Mouse (Mus musculus) heart, postnatal 0 days (tissue): ENCODE results near the gene Pdxk. TPM values are rescaled to one million over a fixed set of nuclear protein-coding genes. Genes with fewer than 3 reads are reported as not detected.

Source experiments
- ATAC-seq: fragments of 200-750 bp; cut with Nextera tagmentation; 2 replicates; pipeline ENCODE4 v1.8.0; 2017; ENCODE audit warnings: low read depth, moderate number of reproducible peaks, moderate library complexity; ENCODE audit not compliant: insufficient read depth
- DNase-seq: peaks from one replicate; pipeline ENCODE4 v3.0.0-alpha.2; 2016; ENCODE audit warnings: low spot score
- H3K27ac ChIP-seq: fragments of 300-500 bp; sonication (generic); 2 replicates; pipeline ENCODE4 v1.5.1; 2014; ENCODE audit warnings: low read depth, mild to moderate bottlenecking
- H3K27me3 ChIP-seq: fragments of 300-500 bp; sonication (generic); 2 replicates; pipeline ENCODE4 v1.6.1; 2014; ENCODE audit warnings: low read length, mixed read lengths; ENCODE audit not compliant: control insufficient read depth, insufficient read depth
- H3K36me3 ChIP-seq: fragments of 300-500 bp; sonication (generic); replicated peaks from 2 replicates; pipeline ENCODE4 v1.6.1; 2014; ENCODE audit warnings: low read length, mixed read lengths; ENCODE audit not compliant: control insufficient read depth, insufficient read depth
- H3K4me1 ChIP-seq: fragments of 300-500 bp; sonication (generic); 2 replicates; pipeline ENCODE4 v1.6.1; 2014; ENCODE audit warnings: antibody characterized with exemption; ENCODE audit not compliant: control insufficient read depth, insufficient read depth
- H3K4me2 ChIP-seq: fragments of 300-500 bp; sonication (generic); 2 replicates; pipeline ENCODE4 v1.6.1; 2014; ENCODE audit warnings: low read depth, mild to moderate bottlenecking, low read length, moderate library complexity
- H3K4me3 ChIP-seq: fragments of 300-500 bp; sonication (generic); 2 replicates; pipeline ENCODE4 v1.5.1; 2014; ENCODE audit warnings: low read depth, low read length
- H3K9ac ChIP-seq: fragments of 300-500 bp; sonication (generic); replicated peaks from 2 replicates; pipeline ENCODE4 v1.6.1; 2014; ENCODE audit warnings: low read depth, low read length, mixed read lengths
- H3K9me3 ChIP-seq: fragments of 300-500 bp; sonication (generic); replicated peaks from 2 replicates; pipeline ENCODE4 v1.6.1; 2016; ENCODE audit warnings: low read length; ENCODE audit not compliant: control insufficient read depth
- CTCF ChIP-seq: IDR thresholded peaks from 2 replicates; pipeline ENCODE4 v1.5.1; 2016; ENCODE audit warnings: antibody characterized with exemption, control low read depth, low read depth
- EP300 ChIP-seq: IDR thresholded peaks from 2 replicates; pipeline ENCODE4 v1.6.1; 2016; ENCODE audit warnings: antibody characterized with exemption, low read depth
- WGBS: fragments of 180-500 bp; shearing (Covaris S2); extraction: QIAGEN DNeasy Blood & Tissue Kit; methylation state at CpG from one replicate; pipeline ENCODE4 v1.1.7; 2014; 5-methylcytosine and 5-hydroxymethylcytosine counted together
- polyA plus RNA-seq: library from polyadenylated mRNA; unstranded; fragments of >200 nt; fragmentation: Nextera tagmentation; extraction: Ambion mirVana; gene quantifications from 2 replicates; pipeline ENCODE4 v1.2.1, GENCODE M21; 2015
- total RNA-seq: library from RNA; depleted of rRNA; stranded (reverse); fragments of >200 nt; gene quantifications from 2 replicates; pipeline ENCODE4 v1.2.3, GENCODE M21; 2014; ENCODE audit warnings: low replicate concordance

Pdxk gene
- total and polyA plus RNA-seq, 2 experiments from 2014 or later = 3.7 to 4.6 TPM

DNA sequence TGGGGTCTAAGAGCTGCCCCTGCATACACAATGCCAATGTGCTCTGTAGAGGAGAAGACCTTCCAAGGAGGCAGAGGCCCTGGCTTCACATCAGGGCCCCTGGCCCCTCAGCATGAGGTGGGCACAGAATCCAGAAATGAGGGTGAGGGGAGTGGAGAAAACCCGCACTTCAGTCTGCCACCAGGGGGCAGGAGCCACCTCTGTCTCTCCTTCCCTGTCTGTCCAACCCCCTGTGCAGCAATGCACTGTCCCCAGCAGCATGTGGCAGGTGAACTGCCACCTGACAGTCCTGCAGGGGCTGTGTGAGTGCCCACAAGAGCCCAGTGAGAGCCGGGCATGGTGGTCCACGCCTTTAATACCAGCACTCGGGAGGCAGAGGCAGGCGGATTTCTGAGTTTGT is 25.2 kb downstream of the Pdxk start:
- H3K9me3 ChIP-seq = no peaks in the 10 kb centered on the region
- H3K27ac ChIP-seq = no peak overlapping the region
- H3K4me1 ChIP-seq = no peaks in the 10 kb centered on the region
- ATAC-seq = no peak
- H3K36me3 ChIP-seq = peaks cover 8% of the 10 kb centered on the region; the same call in 1 of the 2 replicates
- TF ChIP-seq CTCF (peak; percentile 45), EP300 (no peak)
- WGBS = 61% methylated on average over 5 of the region's 5 CpGs
- H3K27me3 ChIP-seq = no peaks in the 10 kb centered on the region
- H3K9ac ChIP-seq = no peak overlapping the region
- H3K4me2 ChIP-seq = no peak overlapping the region
- no peak overlapping the region for H3K4me3 ChIP-seq
- DNase-seq = no peak

DNA sequence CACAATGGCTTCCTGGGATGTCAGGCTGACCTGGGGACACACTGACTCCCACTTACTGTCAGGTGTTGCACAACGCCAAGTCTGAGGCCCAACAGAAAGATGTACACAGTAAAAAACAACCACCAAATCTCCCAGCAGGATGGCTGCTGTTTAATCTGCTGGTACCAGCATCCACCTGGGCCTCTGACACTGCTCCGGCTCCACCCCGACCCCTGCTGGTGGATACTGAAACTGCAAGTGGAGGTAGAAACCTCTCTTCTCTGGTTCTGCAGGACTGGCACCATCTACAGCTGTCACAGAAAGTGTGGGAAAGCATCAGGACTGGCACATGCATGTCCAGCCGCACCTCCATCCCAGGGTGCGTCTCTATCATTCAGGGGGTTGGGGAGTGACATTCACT is 26.7 kb downstream of the Pdxk start:
- TF ChIP-seq CTCF (peak; percentile 91), EP300 (no peak)
- H3K9ac ChIP-seq = no peak overlapping the region
- H3K27ac ChIP-seq = no peak overlapping the region
- H3K9me3 ChIP-seq = no peaks in the 10 kb centered on the region
- H3K27me3 ChIP-seq = no peaks in the 10 kb centered on the region
- ATAC-seq = no peak
- WGBS = 8% methylated on average over 5 of the region's 5 CpGs
- H3K4me3 ChIP-seq = no peak overlapping the region
- no peak overlapping the region for H3K4me2 ChIP-seq
- no peak for DNase-seq
- peaks cover 2% of the 10 kb centered on the region; the same call in 1 of the 2 replicates for H3K36me3 ChIP-seq
- no peaks in the 10 kb centered on the region for H3K4me1 ChIP-seq

DNA sequence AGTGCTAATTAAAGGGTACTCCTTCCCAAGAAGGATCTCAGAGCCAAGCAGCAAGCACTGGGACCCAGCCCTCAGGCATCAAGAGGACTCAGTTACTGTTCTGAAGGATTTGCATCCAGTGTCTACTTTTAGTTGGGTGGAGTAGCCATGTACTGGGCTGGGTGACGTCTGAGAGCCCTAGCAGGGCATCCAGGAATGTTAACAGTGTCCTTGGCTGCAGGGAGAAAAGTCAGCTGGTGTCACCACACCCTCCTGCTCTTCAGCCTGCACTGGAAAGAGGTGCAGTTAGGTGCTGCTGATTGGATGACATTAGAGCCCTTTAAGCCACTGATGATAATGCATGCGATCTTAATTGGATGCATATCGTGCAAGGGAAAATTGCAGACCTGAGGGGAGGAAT is 31.9 kb downstream of the Pdxk start:
- DNase-seq (no peak), ATAC-seq (no peak)
- no peak overlapping the region for H3K4me3 ChIP-seq
- H3K36me3 ChIP-seq = peaks cover 11% of the 10 kb centered on the region
- no peaks in the 10 kb centered on the region for H3K9me3 ChIP-seq
- TF ChIP-seq CTCF = no peak
- no peak for TF ChIP-seq EP300
- no peak overlapping the region for H3K9ac ChIP-seq
- no peaks in the 10 kb centered on the region for H3K4me1 ChIP-seq
- H3K4me2 ChIP-seq = no peak overlapping the region
- H3K27ac ChIP-seq = no peak overlapping the region
- H3K27me3 ChIP-seq = no peaks in the 10 kb centered on the region
- 60% methylated on average over 3 of the region's 3 CpGs for WGBS

DNA sequence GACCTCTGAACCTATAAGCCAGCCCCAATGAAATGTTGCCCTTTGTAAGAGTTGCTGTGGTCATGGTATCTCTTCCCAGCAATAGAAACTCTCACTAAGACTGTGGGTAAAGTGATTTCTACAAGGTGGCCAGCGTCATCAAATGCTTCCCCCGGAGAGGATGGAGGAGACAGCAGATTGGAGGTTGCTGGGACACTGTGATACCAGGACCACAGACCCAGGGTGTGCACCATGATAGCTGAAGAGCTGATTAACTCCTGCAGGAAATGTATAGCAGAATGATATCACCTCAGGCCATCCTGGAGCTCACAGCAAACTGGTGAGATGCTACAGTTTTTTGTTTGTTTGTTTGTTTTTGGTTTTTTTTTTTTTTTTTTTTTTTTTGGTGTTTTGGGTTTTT is 35.0 kb downstream of the Pdxk start:
- DNase-seq = no peak
- peaks cover 21% of the 10 kb centered on the region for H3K36me3 ChIP-seq
- TF ChIP-seq CTCF (no peak), EP300 (no peak)
- no peak overlapping the region for H3K4me3 ChIP-seq
- ATAC-seq = no peak
- no peak overlapping the region for H3K9ac ChIP-seq
- H3K9me3 ChIP-seq = no peaks in the 10 kb centered on the region
- 85% methylated on average over 2 of the region's 2 CpGs for WGBS
- H3K4me1 ChIP-seq = no peaks in the 10 kb centered on the region
- no peak overlapping the region for H3K4me2 ChIP-seq
- H3K27ac ChIP-seq = no peak overlapping the region
- no peaks in the 10 kb centered on the region for H3K27me3 ChIP-seq

DNA sequence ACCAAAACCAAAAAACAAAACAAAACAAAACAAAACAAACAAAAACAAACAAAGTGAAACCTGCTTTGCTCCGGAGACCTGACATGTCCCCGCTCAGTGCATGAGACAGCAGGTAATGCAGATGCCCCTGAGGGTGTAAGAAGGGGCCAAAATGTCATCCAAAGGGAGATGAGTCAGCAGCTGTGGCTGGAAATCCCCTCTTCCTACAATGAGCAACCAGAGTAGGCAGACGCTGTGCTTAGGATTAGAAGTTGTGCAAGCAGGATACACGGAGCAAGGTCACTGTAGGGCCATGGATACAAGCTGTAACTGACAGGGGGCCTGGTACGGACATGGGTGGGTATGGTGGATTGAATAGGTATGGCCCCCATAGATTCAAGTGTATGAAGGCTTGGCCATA is 35.6 kb downstream of the Pdxk start:
- Histone ChIP-seq H3K27ac (no peak overlapping the region), H3K9me3 (no peaks in the 10 kb centered on the region), H3K4me2 (no peak overlapping the region), H3K4me1 (no peaks in the 10 kb centered on the region), H3K27me3 (no peaks in the 10 kb centered on the region), H3K9ac (no peak overlapping the region), H3K4me3 (no peak overlapping the region), H3K36me3 (peaks cover 21% of the 10 kb centered on the region)
- TF ChIP-seq EP300 = no peak
- TF ChIP-seq CTCF = no peak
- 83% methylated on average over 5 of the region's 5 CpGs for WGBS
- ATAC-seq (no peak), DNase-seq (no peak)

DNA sequence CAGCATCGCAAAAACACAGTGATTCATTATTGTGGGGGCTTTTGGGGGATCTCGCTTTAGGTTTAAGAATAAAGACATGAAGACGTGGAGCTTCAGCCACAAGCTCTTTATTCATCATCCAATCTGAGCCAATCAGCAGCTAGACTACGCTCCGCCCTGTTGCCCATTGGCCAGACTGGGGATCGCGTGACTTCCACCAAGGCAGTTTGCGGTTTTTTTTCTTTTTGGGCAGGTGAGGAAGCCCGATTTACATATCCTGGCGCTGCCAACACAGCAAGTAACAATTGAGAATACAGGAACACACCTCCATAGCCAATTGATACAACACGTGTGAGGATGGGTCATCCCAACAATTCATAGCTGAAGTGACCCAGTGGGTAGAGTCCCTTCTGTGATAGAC is 36.7 kb downstream of the Pdxk start:
- no peaks in the 10 kb centered on the region for H3K9me3 ChIP-seq
- no peaks in the 10 kb centered on the region for H3K4me1 ChIP-seq
- no peaks in the 10 kb centered on the region for H3K27me3 ChIP-seq
- no peak for DNase-seq
- WGBS = 91% methylated on average over 11 of the region's 11 CpGs
- no peak overlapping the region for H3K9ac ChIP-seq
- ATAC-seq = no peak
- H3K4me2 ChIP-seq = no peak overlapping the region
- peaks cover 21% of the 10 kb centered on the region for H3K36me3 ChIP-seq
- TF ChIP-seq CTCF (no peak), EP300 (no peak)
- no peak overlapping the region for H3K27ac ChIP-seq
- H3K4me3 ChIP-seq = no peak overlapping the region
